Mouse (Mus musculus): ENCODE measurements at regions not wholly inside any gene's neighbourhood (a gene's known extent, or its start where the extent isn't known, plus 50 kb on each side); places are given as distances from the start of the nearest gene placed in this dataset.
"Not testable (repeated sequence)": the region's sequence is repeated elsewhere in the genome, so short reads cannot be mapped to it uniquely, and the experiment has no call there.

DNA sequence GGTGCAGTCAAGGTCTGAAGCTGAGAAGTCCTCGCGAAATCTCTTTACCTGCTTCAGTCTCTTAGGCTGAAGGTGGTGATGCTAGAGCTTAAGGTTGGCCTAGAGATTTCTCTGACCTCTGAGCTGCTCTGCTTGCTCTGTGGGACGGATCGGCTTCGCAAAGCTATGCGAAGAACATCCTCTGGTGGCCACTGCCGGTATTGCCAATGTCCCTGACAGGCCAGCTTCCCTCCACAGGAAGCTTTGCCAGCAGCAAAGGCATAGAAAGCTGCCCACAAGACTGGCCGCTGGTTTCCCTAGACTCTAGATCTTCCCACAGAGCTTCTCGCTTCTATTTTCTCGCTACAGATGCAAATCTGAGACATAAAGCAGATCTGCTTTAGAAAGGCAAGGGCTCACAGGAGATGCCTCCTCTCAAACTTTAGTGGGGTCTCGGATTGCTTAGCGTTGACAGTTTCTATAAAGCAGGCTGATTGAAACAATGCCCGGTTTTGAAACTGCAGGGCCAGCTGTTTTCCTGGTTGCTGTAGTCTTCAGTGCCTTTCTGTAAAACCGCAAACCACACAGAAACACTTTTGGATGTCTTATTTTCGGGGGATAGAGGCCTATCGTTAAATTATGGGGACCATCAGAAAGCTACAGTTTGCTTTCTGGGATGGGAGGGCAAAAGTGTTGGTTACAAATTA lies 153.7 kb downstream of the Car8 start:
- peak; percentile 81 for DNase-seq

DNA sequence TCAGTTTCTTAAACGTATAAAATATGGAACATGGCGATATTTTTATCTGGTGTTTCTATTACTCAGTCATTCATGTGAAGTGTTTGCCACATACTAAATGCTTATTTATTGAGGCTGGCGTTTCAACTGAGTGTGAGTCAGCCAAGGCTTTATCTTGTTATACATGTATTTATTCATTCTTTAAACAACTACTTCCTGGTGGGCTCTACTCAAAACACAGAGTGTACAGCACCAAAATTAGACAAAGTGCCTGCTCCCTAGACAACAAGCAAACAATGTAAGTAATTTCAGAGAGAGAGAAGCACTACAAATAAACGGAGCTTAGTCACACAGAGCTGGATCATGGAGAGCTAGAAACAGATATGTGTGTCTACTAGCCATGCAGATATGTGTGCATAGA lies 159.5 kb downstream of the Car8 start:
- DNase-seq, result no peak

DNA sequence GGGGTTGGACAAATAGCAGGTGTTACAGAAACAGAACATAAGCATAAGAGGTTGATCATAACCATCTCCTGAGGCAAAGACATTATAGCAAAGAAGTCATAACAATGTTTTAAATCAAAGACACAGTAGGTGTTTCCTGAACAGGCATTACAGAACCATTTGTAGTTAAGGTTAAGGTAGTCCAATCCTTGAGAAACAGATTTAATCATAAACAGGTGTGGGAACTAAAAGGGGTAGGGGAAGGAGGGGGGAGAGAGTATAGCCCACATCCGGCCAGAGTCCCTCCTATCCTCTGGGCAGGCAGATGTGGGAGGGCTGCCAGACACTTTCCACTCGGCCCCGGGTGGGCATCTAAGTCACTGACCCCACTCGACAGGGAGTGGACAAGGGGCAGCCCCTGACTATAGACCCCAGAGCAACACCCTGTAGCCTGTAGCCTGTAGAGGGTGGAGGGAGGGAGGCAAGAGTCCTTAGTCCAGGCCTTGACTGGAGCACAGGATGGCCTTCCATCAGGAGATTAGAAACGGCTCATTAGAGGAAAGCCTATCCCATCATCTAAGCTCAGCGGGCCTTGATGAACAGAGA lies 165.8 kb downstream of the Car8 start:
- no peak for DNase-seq

DNA sequence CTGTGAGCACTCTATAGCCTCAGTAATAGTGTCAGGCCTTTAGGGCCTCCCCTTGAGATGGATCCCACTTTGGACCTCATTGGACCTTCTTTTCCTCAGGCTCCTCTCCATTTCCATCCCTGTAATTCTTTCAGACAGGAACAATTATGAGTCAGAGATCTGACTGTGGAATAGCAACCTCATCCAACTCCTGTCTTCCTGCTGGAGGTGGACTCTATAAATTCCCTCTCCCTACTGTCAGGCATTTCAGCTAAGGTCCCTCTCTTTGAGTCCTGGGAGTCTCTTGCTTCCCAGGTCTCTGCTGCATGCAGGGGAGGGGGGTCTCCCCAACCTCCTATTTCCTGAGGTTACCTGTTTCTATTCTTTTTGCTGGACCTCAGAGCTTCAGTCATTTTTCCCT lies 168.1 kb downstream of the Car8 start:
- not testable (repeated sequence) for DNase-seq

DNA sequence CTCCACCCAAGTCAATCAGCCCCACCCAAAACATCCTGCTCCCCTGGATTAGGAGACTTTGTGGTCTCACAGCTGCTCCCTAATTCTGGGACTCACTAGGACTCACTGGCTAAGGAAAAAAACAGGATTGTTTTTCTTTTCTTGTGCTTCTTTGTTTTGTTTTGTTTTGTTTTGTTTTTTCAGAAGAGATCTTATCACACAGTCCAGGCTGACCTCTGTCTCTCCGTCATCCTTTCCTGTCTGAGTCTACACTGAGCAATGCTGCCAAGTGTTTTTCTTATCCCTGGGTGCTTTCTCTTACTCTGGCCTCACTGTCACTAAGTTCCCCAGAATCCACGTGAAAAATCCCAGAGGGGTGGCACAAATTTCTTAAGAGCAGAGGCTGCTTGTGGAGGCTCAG lies 170.8 kb downstream of the Car8 start:
- DNase-seq, result no peak

DNA sequence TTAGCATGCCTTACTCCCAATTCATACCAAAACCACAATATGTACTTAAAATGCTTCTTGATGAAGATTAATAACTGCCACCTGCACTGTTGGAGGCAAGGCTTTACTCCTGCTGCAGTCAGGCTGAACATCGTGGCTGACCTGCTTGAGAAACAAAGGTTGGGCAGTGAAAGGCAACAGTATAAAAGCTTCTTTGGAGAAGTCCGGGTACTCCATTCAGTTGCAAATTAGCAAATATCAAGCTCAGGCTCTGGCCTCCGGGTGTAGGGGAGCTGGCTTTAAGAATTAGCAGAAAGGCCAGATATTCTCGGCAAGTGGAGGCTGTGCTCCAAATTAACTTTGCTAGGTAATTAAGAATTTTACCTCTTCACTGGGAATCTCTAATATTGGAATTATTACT lies 197.1 kb downstream of the Car8 start:
- DNase-seq, result no peak

DNA sequence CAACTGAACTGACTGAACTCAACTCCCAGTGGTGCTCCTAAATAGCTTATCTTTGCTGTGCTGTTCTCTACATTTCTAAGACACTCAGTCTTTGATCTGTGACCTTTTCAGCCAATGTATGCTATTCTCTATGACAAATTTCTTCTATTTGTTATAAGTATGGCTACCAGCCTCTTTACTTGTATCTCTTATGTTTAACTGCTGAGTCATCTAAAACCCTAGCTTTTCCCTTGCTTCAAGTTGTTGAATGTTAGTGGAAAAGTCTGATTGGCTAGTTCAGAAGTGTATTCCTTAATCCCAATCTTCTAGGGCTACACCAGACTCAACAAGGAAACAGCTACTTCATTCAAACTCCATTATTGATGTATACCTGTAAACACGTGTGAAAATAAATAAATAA lies 201.0 kb downstream of the Car8 start:
- DNase-seq, result no peak

DNA sequence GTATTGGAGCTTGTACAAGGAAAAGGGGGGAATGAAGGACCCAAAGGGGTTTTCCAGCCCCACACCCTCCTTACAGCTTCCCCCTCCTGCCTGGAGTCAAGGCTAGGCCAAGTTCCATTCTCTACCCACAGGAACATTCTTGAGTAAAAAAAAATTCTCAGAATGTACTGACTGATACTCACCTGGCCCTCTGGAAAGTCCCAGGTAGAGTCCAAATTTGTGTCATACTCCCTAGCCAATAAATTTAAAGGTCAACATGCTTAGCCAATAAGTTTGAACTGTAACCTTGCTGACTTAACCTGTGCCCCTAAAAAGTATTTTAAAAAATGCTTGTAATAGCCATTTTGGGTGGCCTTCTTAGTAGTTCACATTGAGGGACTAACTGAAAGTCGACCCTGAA lies 205.4 kb downstream of the Car8 start:
- DNase-seq, result not testable (repeated sequence)

DNA sequence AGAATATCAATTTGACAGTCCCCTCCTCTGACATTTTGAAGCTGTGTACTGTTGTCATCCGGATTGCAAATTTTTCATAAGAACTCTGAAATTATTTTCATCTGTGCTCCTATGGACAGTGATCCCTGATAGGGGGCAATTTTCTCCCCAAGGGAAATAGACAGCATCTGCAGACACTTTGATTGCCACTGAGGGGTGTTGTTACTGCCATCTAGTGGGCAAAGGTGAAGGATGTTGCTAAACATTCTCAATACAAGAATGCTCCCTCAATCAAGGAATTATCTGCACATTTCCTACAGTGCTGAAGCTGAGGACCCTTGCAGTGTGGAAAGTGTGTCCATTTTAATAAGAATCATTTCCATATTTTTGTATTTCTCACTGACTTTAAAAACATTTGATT lies 233.7 kb downstream of the Car8 start:
- peak; percentile 37 for DNase-seq

DNA sequence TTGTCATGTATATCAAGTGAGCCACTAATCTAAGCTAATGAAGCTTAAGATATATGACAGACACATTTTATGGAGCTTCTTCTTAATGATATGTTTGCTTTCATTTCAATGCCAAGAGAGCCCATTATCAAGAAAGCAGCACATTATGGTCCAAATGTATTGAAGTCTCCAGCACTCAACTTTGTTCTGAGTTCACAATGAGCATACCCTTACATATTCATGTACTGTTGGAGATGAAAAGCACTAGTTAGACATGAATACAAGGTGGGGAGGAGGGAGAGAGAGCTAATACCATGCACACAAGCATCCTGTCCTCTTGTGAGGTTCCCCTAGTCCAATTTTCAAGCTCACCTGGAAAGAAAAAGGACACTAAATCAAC lies 241.3 kb downstream of the Car8 start:
- no peak for DNase-seq

DNA sequence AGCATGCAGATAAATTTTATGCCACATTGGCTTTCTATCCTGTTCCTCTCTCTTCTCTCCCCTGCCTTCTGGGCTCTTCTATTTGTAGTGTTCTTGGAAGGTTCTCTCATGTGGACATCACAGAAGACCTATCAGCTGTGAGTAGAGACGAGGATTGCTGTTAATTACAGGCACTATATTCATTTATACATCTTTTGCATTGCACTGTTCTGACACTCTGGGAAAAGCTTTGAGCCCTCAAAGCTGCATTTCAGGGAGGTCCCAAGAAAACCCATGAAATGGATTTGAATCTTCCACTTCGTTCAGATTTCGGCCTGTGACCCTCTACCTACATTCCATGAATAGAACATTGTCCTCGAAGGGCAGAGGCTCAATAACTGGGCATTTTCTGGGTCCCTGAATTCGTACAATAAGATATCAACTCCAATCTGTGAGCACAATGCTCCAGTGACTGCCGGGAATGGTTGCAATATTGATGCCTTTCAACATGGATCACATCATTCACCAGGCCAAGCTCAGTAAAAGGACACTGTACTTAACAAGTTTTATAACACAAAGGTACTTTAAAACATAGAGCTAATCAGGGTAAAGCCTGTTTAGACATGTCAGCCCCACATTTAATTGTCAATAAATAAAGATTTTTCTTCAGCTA lies 241.8 kb downstream of the Car8 start:
- DNase-seq, result no peak

DNA sequence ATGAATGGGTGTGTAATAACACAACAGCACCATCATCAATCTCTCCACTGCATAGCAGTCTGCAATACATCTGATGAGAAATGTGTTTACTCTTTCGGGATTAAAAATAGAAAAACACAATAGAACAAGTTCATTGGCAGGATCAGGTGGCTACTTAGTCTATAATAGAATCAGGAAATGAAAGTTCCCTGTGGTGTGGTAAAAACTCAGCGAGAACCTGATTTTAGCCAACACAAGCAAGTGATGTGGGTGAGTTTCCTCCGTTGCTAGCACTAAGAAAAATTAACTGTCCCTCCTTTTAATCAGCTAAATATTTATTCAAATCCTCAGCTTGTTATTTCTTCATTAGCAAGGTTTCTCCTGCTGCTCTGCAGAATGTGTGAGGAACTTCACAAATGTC lies 245.9 kb downstream of the Car8 start:
- DNase-seq, result no peak

DNA sequence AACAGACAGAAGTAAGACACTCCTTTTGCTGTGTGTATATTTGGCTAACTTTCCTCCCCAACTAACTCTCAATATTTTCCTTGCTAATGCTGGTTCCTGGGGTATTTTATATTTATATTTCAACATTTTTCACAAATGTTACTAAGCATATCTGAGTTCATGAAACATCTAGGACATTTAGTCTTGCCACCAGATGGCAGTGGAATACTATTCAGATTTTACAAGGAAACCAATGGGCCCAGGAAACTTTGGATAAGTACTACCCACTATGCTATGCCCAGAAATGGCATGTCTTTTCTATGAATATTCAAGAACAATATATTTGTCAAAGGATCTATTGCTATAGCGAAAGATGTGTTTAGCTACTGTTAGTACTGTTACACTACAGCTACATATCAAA lies 251.1 kb downstream of the Car8 start:
- DNase-seq, result no peak

DNA sequence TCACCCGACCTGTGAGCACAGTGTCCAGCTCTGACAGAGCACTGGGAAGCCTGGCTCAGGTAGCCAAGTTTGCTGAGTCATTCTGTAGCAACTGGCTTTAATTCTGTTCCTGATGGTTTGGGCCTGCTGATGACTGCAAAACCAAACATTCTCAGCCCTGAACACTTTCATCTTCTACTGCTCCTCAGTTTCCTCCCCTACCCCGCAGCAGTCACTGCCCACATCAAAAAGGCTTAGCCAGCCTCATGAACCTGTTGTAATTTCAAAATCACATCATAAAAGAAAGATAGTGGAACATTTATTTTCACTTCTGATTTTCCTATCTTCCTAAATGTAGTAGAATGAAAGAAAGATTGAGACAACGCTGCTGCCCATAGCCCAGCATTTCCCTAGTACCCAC lies 251.5 kb downstream of the Car8 start:
- DNase-seq, result no peak

DNA sequence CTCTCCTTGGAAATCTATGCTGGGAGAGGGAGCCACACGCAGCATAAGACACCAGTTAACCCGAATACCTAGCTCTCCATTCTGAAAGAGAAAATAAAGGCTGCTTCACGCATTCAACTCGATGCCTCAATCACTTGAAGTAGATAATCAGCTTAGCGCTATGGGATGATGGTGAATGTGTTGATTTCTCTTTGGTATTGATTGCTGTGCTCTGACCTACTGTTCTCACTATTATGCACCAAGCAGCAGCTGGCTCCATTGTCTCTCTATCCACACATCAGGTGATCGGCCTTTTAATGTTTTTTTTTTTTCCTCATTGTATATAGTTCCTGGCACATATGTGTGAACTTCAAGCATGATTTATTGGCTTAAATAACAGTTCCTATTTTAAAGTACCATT lies 254.0 kb downstream of the Car8 start:
- no peak for DNase-seq

DNA sequence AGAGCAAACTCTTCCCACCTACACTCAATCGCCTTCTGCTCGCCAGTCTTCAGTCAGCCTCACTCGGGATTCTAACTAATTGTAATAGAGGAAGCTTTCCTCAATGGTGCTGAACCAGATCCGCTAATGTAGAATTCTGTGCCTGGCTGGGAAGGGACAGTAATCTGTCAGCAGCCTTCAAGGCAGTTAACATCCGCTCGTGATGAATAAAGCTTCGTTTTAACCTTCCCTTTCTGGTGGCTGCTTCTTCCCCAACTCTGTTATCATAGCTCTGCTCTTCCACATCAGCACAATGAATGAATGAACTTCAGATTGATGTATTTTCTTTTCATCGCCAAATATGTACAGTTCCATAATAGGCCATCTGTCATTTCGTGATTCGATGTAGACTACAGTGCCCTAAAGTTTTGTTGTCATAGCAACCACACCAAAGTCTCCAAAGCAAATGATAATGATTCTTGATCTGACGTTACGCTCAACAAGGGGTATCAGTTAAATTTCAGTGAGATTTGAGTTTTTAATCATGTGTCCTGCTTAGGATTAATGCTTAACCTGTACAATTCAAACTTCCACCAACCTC lies 259.0 kb downstream of the Car8 start:
- no peak for DNase-seq

DNA sequence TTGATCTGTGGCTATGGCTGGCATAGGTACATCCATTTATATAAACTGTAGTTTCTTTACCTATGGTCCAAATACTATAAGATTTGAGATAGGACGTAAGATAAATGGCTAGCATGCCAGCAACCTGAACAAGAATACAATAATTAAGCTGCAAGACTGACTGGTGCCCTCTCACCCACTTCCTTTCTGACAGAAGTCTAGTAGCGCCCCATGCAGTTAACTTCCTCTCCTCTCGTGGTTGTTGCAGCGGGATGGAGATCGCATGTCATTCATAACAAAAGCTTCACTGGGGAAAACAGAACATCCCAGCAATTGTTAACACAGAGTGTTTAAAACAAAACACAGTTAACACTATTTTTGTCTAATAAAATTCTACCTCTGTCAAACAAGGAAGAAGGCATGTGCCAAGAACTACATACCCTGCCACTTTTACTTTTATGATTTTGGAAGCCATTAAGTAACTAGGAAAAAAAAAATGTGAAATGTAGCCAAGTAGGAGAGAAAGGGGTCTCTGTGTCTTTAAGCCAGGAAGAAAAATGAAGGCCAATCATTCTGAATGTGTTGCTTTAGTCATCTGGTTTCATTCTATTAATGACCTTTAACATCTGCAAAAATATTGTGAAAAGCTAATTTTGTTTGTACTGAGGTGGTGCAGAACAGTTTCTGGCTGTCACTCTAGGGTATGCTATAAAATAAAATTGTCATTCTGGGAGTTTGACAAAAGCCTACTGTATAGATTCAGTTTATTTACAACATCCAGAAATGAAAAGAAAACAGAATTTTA lies 261.0 kb downstream of the Car8 start:
- no peak for DNase-seq

DNA sequence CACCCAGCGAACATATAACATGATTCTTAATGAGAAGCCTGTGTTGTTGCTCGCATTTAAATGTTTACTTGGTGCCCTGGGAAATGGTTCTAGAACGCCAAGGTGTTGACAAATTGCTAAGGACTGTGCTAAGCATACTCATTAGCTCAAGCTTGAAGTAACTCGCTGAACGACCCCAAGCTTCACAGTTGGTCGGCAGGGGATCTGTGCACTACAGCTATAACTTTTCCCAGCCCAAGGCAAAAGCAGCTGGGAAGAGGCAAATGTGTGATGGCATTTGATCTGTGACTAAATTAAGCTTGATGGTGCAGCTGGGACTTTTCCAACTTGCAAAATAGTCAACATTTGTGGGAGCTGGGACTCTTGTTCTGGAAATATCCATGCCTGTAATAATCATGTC lies 268.6 kb downstream of the Car8 start:
- no peak for DNase-seq

DNA sequence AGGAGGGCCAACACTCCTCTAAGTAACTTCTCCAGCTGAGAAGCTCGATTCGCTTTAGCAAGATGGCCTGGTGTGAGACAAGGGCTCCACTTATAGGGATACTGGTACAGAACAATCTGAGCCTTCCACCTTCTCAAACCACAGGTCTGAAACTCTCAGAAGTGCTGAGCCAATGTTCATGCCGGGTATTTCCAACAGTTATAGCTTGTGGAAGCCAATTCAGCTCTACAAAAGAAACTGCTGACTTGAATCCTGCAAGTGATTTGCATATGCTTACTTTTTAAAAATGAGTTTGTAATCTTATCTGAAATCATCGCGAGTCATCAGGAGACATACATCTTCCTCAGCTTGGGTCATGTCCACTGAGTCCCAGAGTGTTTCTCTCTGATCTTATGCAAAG lies 273.2 kb downstream of the Car8 start:
- no peak for DNase-seq

DNA sequence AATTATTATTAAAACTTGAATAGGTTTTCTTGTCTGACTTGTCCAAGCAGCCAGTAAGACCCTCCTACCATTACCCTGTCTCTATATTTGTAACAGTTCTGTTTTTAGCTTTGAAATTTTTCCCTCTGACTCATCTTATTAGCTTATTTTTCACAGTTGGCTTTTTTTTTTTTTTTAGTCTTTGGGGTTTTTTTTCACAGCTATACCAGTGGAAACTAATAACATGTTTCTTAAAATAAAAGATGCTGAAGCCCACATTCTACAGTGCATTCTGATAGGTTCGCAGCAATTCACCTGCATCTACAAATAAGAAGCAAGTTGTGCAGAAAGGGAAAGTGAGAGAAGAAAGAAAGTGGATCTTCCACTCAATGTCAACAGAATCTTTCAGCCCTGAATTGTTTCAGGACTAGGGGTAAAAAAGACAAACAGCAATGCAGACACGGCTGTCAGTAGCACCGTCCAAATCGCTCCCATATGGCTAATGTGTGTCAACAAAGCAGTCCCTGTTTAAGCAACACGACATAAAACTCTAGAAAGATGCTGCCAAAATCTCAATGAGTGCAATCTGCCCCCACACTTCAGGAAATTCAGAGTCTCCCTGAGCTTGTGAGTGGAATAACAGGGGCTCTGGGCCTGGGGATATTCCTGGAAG lies 277.2 kb downstream of the Car8 start:
- no peak for DNase-seq

DNA sequence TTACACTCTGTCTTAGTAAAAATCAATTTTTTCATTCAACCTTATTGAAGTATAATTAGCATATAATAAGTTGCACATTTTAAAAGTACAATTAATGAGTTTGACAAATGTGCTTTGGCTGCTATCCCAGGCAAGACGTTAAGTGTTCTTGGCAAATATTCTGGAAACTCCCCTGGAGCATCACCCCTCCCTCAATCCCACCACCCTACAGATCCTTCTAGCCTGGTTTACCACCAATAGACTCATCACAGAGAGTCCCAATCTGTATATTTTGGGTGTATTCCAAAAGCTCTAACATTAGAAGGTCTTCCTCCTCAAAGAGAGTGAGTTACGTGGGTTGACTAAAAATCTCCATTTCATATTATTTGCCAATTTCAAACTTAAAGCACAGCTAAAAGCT lies 278.5 kb downstream of the Car8 start:
- DNase-seq, result no peak

DNA sequence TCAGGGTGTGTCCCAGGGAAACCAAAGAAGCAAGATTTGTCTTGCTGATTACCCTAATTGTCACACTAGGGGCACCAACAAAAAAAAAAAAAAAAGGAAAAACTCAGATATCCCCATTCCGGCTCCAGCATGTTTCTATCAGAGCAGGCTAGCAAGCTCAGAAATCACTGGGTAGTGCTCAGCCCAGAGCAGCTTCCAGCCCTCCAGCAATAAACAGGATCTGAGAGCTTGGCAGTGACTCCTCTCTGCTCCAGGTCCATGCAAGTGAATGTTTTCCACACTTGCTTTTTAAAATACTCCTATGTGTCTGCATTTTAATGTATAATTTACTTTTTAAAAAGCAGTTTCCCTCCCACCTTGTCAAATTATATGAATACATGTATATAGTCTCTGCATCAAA lies 290.8 kb downstream of the Car8 start:
- no peak for DNase-seq
